Mouse (Mus musculus): ENCODE data around the gene Tle3. TPM values are rescaled to one million over a fixed set of nuclear protein-coding genes. Genes with fewer than 3 reads are reported as not detected.

Tle3 gene
- total RNA-seq, 2 experiments from 2014 or later, result 4.7 to 12.9 TPM

DNA sequence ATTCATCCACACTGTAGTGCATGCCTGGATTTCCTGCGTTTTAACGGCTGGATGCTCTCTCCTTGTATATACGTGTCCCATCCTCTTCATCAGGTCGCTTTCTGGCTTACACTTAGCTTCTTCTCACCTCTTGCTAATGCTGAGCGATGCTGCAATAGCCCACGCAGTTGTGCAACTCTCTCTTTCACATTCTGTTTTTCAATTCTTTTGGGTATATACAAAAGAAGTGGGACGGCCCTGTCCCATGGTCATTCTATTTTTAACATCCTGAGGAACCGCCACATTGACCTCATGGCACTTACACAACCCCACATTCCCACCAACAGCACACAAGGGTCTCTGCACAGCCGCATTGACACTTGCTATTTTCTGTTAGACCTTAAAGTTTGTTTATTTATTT is 9.0 kb upstream of the Tle3 start:
- H3K27ac ChIP-seq, result no peak overlapping the region
- intact Hi-C loops (cut with DNase I), result no loop called here

DNA sequence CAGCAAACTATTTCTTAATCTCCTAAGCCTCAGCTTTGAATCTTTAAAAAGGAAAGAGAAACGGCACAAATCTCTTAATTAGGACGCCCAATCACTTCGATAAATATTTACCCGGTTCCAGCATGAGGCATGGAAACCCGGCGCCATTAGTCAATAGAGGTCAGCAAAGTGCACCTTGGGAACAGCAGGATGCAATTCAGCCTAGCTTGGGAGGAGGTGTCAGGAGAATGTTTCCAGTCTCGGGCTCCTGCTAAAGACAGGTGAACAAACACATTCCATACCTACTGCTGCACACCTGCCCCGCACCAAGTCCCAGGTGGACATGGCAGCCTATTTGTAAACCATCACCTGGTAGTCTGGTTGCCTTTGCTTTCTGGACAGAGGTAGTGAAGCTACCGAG is 6.1 kb upstream of the Tle3 start:
- DNase-seq, result no peak
- intact Hi-C loops (cut with DNase I), result no loop called here
- TF ChIP-seq CTCF (IDR thresholded peaks at IDR 0.05), result no peak
- H3K4me3 ChIP-seq, result no peak overlapping the region
- H3K27ac ChIP-seq, result no peak overlapping the region

More for the DNA sequence above, 9.0 kb upstream of the Tle3 start:
- no peak overlapping the region for H3K4me3 ChIP-seq
- peak; percentile 4 for DNase-seq
- no peak for TF ChIP-seq CTCF (IDR thresholded peaks at IDR 0.05)

DNA sequence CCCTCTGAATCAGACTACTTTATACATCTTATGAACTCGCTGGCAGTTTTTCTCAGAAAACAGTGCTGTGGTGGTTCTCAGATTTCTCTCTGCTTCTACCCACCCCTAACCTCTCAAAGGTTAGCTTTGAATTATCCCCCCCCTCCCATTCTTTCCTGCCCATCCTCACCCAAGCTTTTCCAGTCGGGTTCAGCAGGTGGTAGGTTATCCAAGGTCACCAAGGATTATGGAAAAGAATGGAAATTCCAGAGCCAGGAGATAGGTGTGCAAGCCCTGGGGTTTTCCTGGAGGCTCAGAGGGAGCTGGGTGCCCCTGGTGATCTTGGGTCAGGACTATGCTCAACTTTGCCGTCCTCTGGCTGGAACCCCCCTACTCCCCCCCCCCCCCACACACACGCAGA is 5.0 kb upstream of the Tle3 start:
- intact Hi-C loops (cut with DNase I), result no loop called here
- Histone ChIP-seq H3K27ac (no peak overlapping the region), H3K4me3 (no peak overlapping the region)
- no peak for DNase-seq
- no peak for TF ChIP-seq CTCF (IDR thresholded peaks at IDR 0.05)

DNA sequence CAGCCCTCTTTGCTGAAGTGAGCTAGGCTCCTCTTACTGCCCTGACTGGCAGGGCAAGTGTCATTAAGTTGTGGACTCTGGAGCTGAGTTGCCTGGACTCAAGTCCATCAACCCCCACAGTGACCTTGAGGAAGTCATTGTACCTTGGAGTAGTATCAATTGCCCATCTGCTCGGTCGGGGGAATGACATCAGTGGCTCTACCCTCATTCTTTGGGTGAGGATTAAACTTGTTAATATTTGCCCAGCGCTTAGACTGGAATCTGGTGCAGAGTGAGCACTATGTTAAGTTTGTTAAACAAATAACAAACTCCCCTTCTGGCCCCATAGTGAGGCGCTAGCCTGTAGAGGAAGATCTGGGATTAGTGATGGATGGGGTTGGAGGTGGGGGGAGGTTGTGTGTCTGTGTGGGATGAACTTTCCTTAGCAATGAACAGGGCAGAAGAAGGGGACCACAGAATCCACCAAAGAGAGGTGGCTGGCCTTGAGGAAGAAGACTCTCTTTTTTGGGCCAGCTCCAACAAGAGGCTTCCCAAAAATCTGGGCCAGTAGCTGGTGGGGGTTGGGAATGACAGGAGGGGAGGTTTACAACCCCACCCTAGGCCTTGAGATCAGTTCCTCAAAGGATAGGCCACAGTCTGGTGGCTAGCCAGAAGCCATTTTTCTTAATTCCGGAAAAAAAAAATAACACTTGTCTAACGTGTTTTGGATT is 4.2 kb upstream of the Tle3 start:
- no peak for DNase-seq
- intact Hi-C loops (cut with DNase I), result no loop called here
- Histone ChIP-seq H3K27ac (no peak overlapping the region), H3K4me3 (no peak overlapping the region)
- no peak for TF ChIP-seq CTCF (IDR thresholded peaks at IDR 0.05)

DNA sequence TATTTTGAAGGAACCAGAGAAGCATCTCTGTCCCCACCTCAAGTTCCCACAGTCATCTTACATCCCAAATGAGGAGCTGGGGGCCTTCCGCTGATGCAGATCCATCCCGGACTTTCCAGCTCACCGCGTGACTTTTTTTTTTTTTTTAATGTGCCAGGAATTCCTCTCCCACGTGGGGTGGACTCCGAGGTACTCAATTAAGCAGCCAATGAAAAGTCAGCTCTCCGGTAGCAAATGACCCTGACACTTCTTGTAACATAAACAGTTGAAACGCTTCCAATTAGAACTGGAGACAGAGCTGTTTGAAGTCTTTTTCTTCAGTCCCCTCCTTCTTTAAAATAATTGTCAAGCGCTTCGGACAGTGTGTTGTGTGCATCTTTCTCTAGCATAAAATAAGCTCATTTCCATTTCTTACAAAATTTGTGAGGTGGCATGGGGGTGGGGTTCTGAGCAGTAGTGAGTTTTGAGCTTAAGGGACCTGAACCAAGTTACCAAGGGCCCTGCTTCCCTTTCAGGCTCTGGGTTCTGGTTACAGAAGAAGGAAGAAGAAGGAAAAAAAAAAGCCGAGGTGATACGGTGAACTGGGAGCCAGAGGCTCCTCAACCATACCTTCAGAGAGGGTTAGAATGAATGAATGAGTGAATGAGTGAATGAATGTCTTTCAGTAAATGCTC is 3.5 kb upstream of the Tle3 start:
- intact Hi-C loops (cut with DNase I), result no loop called here
- no peak for TF ChIP-seq CTCF (IDR thresholded peaks at IDR 0.05)

DNA sequence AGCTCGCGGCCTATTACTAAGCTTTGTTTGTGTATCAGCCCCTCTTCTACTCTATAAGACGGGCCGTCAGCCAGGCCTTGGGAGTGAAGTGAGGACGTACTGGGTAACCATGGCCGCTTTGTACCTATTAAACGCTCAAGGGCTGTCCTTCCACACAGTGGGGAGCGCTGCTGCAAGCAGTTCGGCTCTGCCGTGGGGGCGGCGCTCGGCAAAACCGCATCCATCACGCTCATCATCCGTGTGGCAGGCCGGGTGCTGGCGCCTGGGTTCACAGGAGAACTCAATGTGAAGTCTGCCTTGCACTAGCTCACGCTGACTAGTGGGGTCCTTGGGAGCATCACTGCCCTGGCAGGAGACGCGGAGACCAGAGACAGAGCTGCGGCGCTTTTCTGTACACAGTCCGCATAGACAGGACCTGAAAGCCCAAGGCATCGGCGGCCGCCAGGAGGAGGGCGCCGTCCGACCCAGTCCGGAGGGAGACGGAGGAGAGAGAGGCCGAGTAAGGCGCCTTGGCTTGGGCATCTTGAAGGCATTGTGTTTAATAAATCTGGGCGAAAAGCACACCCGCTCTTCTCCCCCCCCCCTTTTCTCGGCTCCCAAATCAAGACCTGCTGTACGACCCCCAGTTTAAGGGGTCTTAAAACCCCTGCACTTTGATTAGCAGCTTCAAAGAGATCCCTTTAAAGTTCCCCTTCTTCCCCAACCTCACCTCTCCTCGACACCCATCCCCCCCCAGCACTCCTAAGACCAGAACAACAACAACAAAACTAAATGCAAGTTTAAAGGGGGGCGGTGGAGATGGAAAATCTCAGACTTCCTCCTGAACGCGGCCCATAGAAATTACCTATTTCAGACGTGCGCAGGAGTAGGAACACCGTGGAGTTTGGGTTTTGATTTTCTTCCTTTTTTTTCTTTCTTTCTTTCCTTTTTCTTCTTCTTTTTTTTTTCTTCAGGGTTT is 2.6 kb upstream of the Tle3 start:
- peak; percentile 54 for DNase-seq
- TF ChIP-seq CTCF (IDR thresholded peaks at IDR 0.05), result peak; percentile 7; the same call in 1 of the 2 replicates
- Histone ChIP-seq H3K27ac (0 out of 2 replicates have a peak overlapping the region, but pooled peaks have one; percentile 31), H3K4me3 (peak overlapping the region; percentile 54)
- intact Hi-C loops (cut with DNase I), result loop anchor here (5.0 kb wide), 3 partner anchors 68 to 328 kb away; no protein-coding TSS in a partner anchor

More for the DNA sequence above, 3.5 kb upstream of the Tle3 start:
- Histone ChIP-seq H3K4me3 (peak overlapping the region; percentile 54), H3K27ac (no peak overlapping the region)
- DNase-seq, result no peak

DNA sequence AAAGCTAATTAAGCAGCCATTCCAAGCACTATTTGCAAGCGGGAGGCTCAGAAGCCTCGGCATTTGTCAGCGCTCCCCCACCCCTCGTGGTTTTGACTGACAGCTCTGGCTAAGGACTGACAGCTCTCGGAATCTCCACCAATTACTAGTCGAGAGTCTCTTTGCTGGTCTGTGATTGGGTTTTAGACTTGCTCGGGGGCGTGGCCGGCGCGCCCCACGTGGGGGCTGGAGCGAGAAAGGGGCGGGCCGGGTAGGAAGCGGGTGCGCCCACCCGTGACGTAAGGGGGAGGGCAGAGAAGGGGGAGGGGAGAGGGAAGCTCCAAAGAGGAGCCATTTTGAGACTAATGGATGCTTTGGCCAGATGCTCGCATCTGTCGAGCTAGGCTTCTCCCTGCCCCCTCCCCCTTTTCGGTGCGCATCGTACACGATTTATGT is 1.7 kb upstream of the Tle3 start:
- peak; percentile 98 for DNase-seq
- Histone ChIP-seq H3K27ac (peak overlapping the region; percentile 92), H3K4me3 (peak overlapping the region; percentile 77)
- no peak for TF ChIP-seq CTCF (IDR thresholded peaks at IDR 0.05)
- intact Hi-C loops (cut with DNase I), result loop anchor here (5.0 kb wide), 3 partner anchors 67 to 327 kb away; no protein-coding TSS in a partner anchor

DNA sequence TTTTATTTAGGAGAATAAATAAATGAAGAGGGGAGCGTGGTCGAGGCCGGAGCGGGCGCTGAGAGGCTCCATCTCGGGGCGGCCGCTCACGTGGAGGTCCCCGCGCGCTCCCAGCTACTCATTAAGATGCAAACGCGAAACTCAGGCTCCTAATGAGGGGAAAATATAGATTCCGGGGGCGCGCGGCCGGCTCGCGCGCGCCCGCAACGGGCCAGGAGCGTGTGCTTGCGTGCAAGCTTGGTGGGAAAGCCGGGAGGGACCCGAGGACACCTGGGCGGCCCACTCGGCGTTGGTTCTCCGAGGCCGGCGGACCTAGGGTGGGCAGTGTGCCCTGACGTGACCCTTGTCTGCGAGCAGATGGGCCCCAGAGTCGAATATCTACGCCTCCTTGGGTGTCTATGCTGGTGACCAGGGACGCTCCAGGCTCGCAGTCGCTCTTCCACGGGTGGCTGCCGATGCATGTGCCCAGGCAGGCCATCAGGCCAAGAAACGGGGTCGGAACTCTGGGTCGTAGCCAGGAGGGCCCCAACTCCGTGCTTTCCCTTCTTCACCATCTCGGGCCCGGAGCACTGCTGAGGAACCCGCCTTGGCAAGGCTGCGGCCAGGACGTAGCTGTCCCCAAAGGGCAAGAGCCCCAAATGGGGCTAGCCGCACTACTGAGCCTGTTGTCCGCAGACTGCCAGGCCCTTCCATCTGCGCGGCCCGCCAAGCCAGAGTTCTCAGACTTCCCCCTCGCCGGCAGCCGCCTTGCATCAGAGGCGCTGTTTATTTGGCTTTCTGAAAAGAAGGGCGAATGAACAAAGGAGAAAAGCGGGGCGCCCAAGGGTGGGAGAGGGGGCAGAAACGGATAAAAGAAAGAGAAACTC is 1.0 kb upstream of the Tle3 start:
- DNase-seq, result peak; percentile 82
- Histone ChIP-seq H3K4me3 (peak overlapping the region; percentile 77), H3K27ac (peak overlapping the region; percentile 92)
- TF ChIP-seq CTCF (IDR thresholded peaks at IDR 0.05), result no peak
- intact Hi-C loops (cut with DNase I), result loop anchor here (5.0 kb wide), 3 partner anchors 66 to 326 kb away; no protein-coding TSS in a partner anchor

DNA sequence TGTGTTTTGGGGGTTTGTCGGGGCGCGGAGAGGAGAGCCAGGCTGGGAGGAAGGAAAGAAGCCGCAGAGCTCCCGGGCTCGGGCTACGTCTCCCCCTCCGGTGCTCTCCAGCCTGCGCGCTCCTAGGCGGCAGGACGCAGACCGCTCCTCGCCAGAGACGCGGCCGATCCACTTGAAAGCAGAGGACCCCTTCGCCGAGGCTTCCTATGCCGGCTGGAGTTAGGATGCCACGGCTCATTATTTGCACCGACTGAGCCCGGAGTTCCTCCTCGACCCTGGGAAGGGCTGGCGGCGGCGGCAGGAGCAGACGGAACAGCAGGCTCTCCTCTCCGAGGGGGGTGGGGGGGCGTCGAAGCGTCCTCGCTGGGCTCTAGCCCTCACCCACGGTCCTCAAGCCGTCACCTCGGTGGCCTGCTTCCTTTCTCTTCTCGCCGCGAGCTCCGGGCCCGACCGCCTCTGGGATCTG is 377 bp downstream of the Tle3 start:
- intact Hi-C loops (cut with DNase I), result loop anchor here (5.0 kb wide), 3 partner anchors 65 to 325 kb away; no protein-coding TSS in a partner anchor
- Histone ChIP-seq H3K27ac (peak overlapping the region; percentile 92), H3K4me3 (peak overlapping the region; percentile 77)
- DNase-seq, result no peak
- no peak for TF ChIP-seq CTCF (IDR thresholded peaks at IDR 0.05)

DNA sequence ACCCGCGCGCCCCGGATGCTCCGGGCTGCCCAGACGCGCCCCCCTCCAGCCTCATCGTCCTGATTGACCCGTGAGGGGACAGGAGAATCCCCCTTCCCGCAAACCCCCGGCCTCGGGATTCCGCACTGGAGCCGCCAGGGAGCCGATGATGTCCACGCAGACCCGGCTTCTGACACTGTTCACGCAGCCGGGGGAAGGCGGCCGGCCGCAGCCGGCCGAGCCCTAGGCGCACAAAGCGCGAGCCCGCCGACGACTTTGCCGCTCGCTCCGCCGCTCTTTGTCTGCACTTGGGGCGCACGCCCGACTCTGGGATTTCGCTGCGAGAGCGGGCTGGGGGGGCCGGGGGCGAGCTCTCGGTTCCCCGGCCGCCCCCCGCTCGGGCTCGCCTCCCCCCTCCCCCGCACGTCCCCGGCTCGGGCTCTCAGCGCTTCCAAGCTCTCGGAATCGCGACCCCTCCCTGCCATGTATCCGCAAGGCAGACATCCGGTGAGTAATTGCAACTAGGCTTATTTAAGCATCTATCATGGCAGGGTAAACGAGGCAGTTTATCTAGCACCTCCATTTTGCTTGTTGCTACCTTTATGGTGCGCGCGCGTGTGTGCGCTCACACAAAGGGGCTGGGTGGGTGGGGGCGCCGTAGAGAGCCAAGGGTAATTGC is 939 bp downstream of the Tle3 start:
- intact Hi-C loops (cut with DNase I), result loop anchor here (5.0 kb wide), 3 partner anchors 64 to 324 kb away; no protein-coding TSS in a partner anchor

DNA sequence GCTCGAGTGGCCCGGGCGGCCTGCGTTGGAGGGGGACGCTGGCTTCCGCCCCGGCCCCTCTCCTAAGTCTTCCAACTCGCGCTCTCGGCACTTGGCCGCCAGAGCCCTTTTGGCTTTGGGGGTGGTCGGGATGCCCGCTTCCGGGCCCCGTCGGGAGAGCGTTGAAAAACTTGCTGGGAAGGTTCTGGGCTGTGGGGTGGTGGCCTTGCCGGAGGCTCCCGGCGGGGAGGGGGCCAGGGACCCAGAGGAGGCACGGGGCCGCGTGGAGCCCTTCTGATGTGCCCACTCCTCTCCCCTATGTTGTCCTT is 1.4 kb downstream of the Tle3 start:
- intact Hi-C loops (cut with DNase I), result loop anchor here (5.0 kb wide), 3 partner anchors 64 to 324 kb away; no protein-coding TSS in a partner anchor
- TF ChIP-seq CTCF (IDR thresholded peaks at IDR 0.05), result no peak

More for the DNA sequence above, 939 bp downstream of the Tle3 start:
- Histone ChIP-seq H3K4me3 (peak overlapping the region; percentile 77), H3K27ac (peak overlapping the region; percentile 92)
- peak; percentile 62 for DNase-seq
- TF ChIP-seq CTCF (IDR thresholded peaks at IDR 0.05), result peak; percentile 17; the same call in 1 of the 2 replicates

More for the DNA sequence above, 1.4 kb downstream of the Tle3 start:
- Histone ChIP-seq H3K27ac (peak overlapping the region; percentile 92), H3K4me3 (peak overlapping the region; percentile 77)
- DNase-seq, result peak; percentile 46

Data from gastrocnemius, adult 2 months (tissue).